Mouse (Mus musculus) adrenal gland, postnatal 36 days (tissue): ENCODE results near the gene Olfr57. TPM values are rescaled to one million over a fixed set of nuclear protein-coding genes. Genes with fewer than 3 reads are reported as not detected.
"Not testable (repeated sequence)": the region's sequence is repeated elsewhere in the genome, so short reads cannot be mapped to it uniquely, and the experiment has no call there.

Experiments
- DNase-seq, 2 experiments: peaks; one replicate each; pipeline ENCODE4 v3.0.0; 2021; ENCODE audit warnings: mixed read lengths in 1 of 2
- long read RNA-seq, 2 experiments: library from polyadenylated mRNA; stranded (forward); transcript quantifications; one replicate each; pipeline ENCODE4 v2.0.0; 2021; ENCODE audit warnings: borderline sequencing depth in 2 of 2
- total RNA-seq, 2 experiments: library from RNA; stranded (reverse); gene quantifications; 2 replicates each; pipeline ENCODE4 v1.2.3; 2021

Gene Olfr57
- not detected for total RNA-seq
- long read RNA-seq, experiment 1: 0 reads
- long read RNA-seq, experiment 2: 0 reads

DNA sequence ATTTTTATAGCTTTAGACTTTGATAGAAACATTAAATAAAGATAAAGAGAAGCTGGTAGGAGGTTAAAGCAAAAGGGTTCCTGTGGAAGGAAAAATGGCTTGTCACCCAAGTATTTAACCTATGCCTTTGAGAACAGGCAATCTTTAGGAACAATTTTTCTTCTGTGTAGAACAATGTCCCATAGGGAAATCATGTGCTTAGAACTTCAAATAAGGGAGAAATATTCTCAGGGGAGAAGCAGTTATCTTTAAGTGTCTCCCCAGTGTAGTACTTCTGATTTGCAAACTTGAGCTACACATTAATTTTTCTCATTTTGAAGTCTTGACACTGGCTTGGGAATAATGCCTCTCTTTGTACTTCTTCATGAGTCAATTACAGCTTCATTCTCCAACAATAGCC, at the start of gene Olfr57:
Gene Olfr57, plus strand, starts transcription at position 301 of the 400 bp plus-strand sequence.
- DNase-seq: no peak

DNA sequence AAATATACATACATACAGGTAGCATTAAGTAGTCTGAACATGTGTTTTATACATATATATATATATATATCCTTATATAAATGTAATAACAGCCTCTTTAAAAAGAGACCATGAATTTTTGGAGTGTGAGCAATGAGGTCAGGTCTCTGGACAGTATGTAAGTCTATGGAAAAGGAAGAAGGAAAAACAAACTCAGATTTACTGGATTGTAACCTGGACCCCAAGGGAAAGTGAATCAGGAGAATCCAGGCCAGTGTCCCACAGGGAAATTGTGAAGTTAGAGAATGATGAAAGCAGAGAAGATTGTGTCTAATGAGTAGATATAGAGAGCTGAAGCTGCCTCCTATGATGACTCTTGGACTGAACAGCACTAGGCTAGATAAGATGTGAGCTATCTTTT, 47.8 kb upstream of the Olfr57 start, which contains the start of gene Olfr1352:
Gene Olfr1352, plus strand, starts transcription at position 301 of the 400 bp plus-strand sequence.
- no peak for DNase-seq

DNA sequence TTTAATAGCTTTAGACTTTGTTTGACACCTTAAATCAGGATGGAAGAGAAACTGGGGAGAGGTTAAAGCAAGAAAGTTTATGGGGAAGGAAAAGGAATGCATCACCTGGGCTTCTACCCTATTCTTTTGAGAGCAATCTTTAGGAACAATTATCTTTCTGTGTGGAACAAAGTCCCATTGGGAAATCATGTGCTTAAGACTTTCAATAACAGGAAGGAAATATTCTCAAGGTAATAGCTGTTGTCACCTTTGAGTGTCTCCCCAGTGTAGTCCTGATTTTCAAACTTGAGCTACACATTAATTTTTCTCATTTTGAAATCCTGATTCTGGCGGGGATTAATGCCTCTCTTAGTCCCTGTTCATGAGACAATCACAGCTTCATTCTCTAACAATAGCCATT, 16.4 kb upstream of the Olfr57 start, which contains the start of gene Olfr1351:
Gene Olfr1351, plus strand, starts transcription at position 301 of the 400 bp plus-strand sequence.
- no peak for DNase-seq

DNA sequence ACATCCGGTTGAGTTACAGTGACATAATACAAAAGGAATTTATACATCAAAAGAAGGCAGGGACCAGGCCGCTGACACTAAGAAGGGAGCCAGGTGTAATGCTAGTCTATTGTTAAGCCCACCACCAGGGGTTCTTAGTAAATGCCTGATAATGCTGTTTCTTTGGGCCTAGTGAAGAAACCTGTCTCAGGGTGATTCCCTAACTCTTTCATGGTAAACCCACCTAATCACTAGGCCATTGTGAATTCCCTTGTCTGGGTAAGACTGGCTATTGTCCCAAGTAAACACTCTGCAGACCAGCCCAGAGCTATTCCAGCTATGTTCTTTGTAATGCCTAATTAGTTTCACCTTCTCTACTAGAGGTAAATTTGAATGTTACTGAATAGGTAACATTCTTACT, 13.9 kb downstream of the Olfr57 start:
- DNase-seq: not testable (repeated sequence)

DNA sequence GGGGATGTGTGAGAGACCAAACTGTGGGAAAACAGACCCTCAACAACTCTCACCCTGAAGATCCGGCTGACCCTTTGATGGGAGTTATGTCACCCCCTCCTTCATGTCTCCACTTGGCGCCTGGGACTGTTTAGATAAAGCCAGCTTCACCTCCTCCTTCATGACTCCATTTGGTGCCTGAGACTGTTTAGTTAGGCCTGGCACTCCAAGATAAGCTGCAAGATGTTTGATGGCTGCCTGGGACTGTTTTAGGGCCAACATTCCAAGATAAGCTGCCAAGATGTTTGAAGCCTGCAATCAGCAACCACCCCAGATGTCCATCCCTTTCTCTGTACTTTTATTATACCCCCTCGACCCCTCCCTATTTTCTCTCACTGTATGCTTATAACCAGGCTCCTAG, 28.8 kb downstream of the Olfr57 start:
- not testable (repeated sequence) for DNase-seq

Other genes with a start within 250 kb of the Olfr57 start
- not detected for gene Slc1a6, start 248.2 kb upstream of the Olfr57 start, total RNA-seq
- not detected for gene Olfr1356, start 176.6 kb upstream of the Olfr57 start, total RNA-seq
- gene Olfr1355, start 153.2 kb upstream of the Olfr57 start, total RNA-seq: not detected
- gene Olfr1354, start 115.6 kb upstream of the Olfr57 start, total RNA-seq: not detected
- gene Olfr8, start 78.1 kb upstream of the Olfr57 start, total RNA-seq: not detected
- not detected for gene Olfr1353, start 65.4 kb upstream of the Olfr57 start, total RNA-seq
- not detected for gene Olfr1352, start 47.7 kb upstream of the Olfr57 start, total RNA-seq
- gene Olfr1351, start 16.3 kb upstream of the Olfr57 start, total RNA-seq: not detected
- 10 to 100 TPM; 12.0 to 13.2 TPM for gene 2610008E11Rik, start 68.9 kb downstream of the Olfr57 start, total RNA-seq
- not detected for gene Vmn2r80, start 120.0 kb downstream of the Olfr57 start, total RNA-seq
- not detected for gene Vmn2r81, start 219.0 kb downstream of the Olfr57 start, total RNA-seq